Mouse (Mus musculus) left cerebral cortex, adult 8-10 months (tissue): ENCODE measurements around the gene Usp29. TPM values are rescaled to one million over a fixed set of nuclear protein-coding genes. Genes with fewer than 3 reads are reported as not detected.
"Not testable (repeated sequence)": the region's sequence is repeated elsewhere in the genome, so short reads cannot be mapped to it uniquely, and the experiment has no call there.

Experiments
- DNase-seq, 2 experiments: peaks; one replicate each; pipeline ENCODE4 v3.0.0; 2022; ENCODE audit warnings: low spot score in 2 of 2
- total RNA-seq, 4 experiments: library from RNA; stranded (reverse); gene quantifications; 2 replicates each; pipeline ENCODE4 v1.2.4; 2022

The Usp29 gene
- total RNA-seq, 4 experiments from 2014 or later, result 45.1 to 54.2 (median 45.9) TPM

DNA sequence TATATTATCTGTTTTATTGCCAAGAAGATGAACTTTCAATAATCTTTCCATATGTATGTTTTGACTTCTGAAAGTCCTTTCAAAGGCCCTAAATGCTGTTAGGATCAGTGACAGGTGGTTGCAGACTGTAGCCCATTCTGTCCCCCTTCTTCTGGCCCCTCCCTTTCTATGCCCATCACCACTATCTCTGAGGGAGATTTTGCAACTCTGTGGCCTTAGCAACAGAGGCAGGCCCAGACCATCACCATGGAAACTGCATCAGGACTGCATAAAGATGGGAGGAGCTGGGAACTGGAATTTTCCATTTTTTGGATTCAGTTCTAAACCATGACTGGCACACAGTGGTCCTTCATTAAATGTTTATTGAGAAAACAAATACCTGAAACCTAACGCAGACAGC is 139.2 kb downstream of the Usp29 start:
- DNase-seq, result peak in 1 of 2 experiments; percentile 19

DNA sequence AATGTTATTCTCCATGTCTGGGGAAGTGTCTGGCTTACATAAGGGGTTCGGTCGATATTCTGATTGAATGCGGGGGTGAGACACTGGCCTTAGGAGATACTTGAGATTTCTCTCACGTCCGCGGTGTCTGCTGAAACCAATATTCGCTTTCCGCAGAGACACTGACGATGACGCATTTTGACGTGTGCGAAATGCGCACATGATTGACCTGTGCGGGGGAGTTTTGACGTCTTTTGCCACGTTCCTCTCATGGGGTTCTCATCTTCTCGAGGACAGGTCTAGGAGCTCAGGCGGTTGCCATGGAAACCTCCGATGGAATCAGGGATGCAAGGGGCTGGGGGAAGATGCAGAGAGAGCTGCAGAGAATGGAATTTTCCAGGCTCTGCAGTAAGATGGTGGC is 144.1 kb downstream of the Usp29 start:
- peak; percentile 28 to 38 for DNase-seq

DNA sequence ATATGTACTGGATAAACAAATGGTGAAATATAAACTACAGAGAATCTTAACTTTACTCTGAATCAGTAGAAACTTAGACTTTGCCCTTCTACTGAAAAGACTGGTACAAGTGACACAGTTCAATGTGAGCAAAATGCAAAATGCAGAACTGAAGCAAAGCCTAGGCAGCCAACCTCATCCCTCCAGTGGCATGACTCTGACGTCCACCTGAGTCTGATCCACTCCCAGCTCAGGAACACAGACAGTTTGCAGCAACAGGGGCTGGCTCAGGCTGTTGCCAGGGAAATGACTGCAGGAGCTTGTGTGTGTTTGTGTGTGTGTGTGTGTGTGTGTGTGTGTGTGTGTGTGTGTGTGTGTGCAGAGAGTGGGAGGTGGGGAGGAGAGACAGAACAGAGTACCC is 147.8 kb downstream of the Usp29 start:
- DNase-seq, result no peak

DNA sequence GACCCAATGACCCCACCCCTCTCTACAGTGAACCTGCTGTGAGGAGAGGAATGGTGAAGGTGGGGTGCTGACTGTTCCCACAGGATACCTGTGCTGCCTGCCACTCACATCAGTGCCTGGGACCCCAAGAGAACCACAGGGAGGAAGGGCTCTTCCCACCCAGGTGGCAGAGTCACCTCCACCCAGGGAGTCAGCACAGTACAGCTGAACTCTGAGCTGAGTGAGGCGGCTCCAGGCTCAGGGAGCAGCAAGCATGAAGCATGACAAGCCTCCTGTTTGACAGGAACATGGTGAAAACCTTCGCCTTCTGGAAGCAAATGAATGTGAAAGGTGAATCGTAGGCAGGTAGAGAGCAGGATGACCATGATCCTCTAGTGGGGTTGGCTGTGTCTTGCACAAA is 148.5 kb downstream of the Usp29 start:
- DNase-seq, result not testable (repeated sequence)

DNA sequence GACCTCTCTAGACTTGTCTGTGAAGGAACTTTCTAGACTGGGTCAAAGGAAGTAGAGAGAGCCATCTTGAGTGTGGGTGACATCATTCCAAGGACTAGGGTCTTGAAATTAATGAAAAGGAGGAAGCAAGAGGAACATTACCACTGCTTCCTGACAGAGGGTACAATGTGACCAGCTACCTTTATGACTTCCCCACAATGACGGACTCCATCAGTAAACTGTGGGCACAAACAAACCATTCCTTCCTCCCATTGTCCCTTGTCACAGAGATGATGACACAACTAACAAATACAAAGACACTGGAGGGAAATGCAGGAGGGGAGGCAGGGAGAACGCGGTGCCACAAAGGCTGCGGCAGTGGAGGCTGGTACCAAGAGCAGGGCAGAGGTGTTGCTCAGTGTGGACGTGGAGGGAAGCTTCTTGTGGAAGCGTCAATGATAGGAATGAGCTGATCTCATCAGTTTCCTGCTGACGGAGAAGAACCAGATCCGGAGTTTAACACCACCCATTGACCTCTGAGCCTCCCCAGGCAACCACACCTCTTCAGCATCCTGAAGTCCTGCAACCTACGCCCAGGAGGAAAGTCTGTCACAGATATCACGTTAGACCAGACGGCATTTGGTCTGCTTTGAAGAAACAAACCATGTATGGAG is 149.3 kb downstream of the Usp29 start:
- DNase-seq, result no peak

DNA sequence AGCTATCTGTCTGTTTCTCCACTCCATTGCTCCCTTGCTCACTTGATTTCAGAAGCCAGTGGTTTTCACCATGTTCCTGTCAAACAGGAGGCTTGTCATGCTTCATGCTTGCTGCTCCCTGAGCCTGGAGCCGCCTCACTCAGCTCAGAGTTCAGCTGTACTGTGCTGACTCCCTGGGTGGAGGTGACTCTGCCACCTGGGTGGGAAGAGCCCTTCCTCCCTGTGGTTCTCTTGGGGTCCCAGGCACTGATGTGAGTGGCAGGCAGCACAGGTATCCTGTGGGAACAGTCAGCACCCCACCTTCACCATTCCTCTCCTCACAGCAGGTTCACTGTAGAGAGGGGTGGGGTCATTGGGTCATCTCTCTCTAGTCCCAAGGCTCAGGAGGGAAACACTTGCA is 150.5 kb downstream of the Usp29 start:
- DNase-seq, result not testable (repeated sequence)

DNA sequence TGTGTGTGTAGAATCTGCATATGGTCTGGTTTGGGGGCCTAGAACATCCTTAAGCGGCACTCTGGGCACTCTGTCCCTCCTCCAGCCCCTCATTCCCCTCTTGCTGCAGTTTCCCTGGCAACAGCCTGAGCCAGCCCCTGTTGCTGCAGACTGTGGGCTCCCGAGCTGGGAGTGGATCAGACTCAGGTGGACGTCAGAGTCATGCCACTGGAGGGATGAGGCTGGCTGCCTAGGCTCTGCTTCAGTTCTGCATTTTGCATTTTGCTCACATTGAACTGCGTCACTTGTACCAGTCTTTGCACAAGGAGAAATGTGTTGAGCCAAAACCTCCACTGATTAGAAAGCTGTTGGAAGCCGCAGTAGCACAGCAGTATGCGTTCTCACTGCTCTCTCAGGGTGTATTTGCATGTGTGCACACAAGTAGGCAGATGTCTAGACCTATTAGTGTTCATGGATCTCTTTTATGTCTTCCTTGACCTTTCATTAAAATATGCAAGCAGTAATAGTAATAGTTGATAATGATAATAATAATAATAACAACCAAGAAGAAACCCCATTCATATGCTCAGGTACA is 151.2 kb downstream of the Usp29 start:
- DNase-seq, result peak in 1 of 2 experiments; percentile 21

DNA sequence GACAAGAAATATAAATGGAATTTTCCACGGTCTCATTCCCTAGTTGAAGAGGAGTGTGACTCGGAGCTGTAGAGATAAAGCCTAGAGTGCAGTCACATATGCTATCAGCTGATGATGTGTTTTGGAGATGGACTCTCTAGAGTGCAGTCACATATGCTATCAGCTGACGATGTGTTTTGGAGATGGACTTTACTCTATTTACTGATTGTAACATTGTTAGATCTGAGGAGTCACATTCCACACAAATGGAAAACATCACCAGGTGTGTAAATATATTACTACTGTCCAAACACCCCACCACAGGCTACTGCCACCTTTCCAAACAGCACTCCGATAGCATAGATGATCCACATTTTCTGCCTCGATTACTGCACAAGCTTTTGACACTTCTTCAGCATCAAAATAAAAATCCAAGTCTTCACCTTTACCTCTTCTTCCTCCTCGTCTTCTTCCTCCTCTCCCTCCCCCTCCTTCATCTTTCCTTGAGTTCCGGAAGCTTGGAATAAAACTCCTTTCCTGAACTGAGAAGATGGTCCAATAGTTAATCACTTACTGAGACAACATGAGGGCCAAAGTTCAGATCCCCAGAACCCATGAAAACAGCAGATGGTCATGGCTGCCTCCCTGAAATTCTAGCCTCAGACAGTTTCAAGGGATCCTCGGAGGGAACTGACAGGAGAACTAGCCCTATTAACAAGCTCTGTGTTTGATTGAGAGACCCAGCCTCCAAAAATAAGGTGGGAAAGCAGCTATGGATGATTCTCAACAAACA is 153.2 kb downstream of the Usp29 start:
- no peak for DNase-seq

DNA sequence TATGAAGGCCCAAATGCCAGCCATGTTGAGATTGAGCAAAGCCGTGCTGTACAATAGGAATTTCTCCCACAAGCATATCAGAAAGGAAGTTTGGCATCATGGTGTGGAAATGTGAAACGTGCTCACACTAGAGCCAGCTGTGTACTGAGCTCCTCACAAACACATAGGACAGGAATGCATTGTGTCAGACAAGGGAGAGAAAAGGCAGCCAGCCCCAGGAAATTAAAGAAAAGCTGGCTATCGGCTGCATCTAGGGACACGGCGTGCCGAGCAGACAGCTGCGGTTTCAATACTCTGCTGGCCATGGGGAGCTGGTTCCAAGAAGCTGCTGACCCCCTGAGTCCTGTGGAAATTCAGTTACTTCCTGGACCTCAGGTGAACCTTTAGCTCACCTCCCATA is 155.0 kb downstream of the Usp29 start:
- DNase-seq, result no peak

DNA sequence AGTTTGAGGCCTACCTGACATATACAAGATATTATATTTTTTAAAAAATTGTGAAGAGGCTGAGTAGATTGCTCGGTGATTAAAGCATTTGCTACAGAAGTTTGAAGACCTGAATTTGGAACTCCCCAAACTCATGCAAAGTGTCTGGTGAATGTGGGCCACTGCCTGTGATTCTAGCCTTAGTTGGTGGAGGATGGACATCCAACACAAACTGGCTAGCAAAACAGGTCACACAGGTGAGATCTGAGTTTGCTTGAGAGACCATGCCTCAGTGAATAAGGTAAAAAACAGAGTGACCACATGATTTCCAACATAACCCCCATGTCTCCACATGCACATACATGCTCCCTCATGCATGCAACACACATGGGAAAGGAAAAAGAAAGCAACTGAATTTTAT is 156.5 kb downstream of the Usp29 start:
- no peak for DNase-seq

DNA sequence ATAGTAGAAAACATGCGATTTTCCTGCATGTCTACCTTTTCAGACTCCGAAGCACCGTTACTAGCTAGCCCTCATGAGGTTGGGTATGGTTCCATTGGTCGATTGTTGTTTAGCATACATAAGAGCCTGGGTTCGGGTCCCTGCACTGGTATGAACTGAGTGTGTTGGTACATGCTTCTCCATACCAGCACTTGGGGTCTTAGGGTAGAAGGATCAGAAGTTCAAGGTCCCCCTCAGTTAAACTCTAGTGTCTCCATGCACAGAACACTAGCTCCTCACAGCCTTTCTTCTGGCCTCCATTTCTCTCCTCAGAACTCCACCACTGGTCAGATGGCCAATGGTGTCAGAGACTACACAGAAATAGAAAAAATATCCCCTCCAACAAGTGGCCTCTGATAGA is 159.5 kb downstream of the Usp29 start:
- DNase-seq, result no peak

DNA sequence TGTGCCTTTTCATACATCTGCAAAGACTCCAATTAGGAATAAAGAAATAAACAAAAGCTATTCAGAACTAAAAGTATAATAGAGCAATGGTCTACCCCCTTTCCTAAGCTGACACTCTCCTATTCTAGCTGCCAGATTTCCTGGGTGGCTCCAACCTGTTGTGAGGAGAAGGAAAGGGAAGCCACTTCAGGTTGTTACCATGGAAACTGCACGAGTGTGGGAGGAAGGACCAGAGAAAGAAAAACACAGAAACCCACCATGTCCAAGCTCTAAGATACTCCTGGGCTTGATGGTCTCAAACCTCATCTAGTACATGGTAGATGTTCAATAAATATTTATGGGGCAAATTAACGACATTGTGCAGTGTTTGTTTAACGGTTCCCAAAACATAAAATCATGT is 160.8 kb downstream of the Usp29 start:
- no peak for DNase-seq

DNA sequence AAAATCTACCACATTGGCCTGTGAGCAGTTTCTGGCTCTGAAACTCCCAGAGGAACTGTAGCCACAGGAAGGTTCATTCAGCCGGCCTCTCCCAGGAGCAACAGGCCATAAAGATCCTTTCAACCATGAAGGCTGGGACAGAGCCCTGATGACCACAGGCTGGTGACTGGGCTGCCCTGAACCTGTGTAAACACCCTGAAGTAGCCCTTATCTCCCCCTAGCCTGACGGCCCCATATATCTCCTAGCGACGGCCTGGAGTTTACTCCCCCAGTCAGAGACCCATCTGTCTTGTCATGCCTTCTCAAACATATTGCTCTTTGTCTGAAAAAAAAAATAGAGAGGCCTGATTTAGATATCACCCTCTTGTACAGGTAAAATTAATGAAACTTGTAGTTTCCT is 166.6 kb downstream of the Usp29 start:
- not testable (repeated sequence) for DNase-seq

DNA sequence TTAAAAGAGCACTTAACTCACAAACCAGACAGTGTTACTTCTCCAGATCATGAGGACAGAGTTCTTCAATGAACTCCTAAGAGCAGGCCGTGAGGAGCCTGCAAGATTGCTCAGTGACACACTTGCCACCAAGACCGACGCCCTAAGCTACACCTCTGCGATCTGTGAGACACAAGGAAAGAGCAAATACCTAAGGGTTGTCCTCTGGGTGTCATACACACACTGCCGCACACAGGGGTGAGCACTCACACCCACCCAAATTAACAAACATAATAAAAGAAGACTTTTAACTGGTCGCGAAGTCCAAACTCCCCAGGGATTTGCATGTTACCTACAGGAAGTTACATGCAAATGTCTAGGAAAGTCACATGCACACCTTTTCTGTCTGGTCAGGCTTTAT is 170.3 kb downstream of the Usp29 start:
- DNase-seq, result no peak

DNA sequence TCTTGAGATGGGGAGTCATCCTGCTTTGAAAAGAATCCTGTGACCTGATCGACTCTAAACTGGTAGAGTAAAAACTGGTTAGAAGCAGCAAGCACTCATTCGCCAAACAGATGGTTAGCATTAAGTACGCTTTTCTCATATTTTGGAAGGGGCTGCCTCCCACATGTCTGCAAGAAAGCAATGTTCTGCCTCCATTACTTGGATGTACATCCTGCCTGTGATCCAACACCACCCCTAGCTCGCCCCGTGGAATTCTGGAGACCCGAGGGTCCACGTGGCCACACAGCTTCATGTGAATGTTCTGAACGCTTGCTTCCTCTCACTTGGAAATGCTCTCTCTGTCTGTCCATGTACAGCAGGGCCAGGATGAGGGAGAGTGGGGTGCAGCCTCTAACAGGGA is 173.1 kb downstream of the Usp29 start:
- DNase-seq, result no peak

DNA sequence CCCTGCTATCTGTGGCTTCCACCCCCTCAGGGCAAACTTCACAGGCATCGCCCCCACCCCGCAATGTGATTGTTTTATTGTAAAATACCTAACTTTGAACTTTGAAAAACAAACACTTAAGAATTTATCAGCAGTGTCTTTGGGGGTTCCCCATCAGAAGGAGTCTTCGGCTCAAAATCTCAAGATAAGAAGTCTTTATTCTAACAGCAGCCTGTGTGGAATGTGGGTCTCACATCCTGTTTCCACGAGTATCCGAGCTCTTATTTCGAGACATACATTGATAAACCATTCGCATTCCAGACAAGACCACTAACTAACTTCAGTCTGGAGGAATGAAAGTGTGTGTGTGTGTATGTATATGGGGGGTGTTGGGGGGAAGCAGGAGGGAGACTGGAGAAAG is 180.1 kb downstream of the Usp29 start:
- no peak for DNase-seq

DNA sequence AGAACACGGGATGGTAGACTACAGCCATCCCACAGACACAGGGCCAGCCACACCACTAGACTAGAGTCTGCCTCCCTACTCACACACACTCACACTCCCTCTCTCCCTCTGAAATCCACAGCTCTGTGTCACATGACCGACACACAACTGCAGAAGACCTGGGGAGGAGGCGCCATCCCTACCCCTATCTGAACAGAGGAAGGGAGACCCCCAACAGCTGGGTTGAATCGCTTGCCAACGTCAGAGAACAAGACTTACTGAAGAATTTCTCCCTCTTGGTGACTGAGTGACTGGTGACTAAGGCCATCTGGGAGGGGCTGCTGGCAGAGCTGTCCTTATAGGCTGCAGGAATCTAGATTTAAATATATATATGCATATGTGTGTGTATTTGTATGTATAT is 181.4 kb downstream of the Usp29 start:
- DNase-seq, result no peak

DNA sequence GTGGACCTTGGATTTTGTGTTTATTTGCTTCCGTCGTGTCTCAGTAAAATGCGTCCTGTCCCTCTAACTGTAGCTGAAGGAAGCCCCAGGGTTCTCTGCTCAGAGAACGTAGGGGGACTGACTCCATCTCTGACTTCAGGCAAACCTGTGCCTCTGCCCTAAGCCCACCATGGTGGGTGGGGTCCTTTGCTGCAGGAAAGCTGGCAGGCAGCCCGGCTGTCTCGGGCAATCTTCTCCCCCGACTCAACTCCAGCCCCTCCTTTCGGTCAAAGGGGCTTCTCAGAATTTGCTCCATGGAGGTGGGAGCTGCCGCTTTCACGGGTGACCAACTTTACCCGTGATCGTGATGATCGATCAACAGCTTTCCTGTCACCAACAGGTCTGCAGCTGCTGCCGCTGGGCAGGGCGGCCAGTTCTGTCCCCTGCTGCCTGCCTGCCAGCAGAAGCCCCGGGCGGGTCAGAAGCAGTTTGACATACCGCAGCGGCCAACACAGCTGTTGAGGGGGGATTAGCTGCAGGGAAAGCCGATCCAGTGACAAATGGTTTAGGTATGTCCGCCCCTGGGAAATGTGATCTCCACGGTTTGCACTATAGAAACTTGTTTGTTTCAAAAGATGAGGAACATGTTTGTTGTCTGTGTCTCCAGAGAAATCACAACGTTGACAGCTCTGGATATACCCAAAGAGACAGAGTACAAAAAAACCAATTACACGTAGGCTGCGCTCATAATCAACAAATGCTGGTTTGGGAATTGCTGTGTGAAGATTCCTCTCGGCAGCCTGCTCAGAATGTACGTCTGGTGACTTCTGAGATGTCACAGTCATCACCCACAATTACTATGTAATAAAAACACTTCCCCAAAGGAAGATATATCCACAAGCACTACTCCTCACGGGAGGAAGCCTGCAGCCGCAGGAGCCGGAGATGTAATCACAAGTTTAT is 183.3 kb downstream of the Usp29 start:
- no peak for DNase-seq

DNA sequence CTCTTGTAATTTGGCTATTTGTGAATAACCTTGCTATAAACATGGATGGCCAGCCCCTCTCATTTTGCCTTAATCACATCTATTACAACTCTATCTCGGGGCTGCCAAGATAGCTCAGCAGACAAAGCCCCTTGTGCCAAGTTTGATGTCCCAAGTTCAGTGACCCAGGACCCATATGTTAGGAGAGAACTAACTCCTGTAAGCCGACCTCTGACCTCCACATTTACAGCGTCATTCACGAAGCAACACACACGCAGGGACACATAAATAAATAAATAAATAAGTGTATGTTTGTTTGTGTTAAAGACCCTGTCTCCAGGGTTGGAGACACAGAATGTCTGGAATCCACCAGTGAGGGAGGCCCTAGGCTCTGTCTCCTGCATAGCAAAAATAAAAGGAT is 186.7 kb downstream of the Usp29 start:
- no peak for DNase-seq

DNA sequence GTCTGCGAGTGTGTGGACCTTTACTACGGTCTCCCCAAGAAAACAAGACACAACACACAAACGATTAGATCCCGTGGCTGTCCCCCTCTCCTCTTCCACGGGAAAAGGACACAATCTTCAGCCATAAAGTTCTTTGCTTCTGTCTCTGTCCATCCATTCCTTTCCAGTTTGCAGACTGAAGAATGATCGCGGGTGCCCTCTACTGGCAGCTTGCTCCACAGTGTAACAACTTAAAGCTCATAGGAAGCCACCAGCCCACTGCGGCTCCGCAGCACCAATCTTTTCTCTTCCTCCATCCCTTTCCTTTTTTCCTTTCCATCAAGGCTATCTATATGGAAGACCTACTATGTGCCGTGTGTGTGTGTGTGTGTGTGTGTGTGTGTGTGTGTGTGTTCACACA is 187.9 kb downstream of the Usp29 start:
- peak; percentile 54 to 83 for DNase-seq

DNA sequence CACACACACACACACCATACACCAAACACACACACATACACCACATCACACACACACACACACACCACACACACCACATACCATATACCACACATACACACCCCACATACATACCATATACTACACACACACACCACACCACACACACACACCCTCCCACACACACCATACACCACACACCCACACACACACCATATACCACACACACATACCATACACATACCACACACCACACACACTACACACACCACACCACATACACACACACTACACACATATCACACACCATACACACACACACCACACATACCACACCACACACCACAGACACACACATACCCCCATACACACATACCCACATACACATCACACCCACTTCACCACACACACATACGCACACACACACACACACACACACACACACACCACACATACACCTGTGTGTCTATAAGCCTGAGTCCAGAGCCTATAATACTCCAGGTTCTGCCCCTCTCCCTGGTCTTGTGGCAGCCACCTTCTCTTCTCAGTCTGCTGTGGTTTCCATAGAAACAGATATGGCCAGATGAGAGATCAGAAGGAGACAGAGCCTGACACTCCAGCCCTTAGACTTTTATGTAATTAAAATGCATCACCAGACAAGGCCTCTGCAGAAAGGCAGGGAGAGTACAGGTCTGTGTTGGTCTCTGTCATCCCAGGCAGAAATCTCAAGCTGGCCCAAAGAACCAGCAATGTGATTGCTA is 188.9 kb downstream of the Usp29 start:
- no peak for DNase-seq
